Mouse (Mus musculus) ovary, adult 18-20 months (tissue): ENCODE data around the gene Mymk.

Experiments used
- DNase-seq: peaks from one replicate; pipeline ENCODE4 v3.0.0; 2022; ENCODE audit warnings: low spot score, mixed read lengths

Mymk gene

DNA sequence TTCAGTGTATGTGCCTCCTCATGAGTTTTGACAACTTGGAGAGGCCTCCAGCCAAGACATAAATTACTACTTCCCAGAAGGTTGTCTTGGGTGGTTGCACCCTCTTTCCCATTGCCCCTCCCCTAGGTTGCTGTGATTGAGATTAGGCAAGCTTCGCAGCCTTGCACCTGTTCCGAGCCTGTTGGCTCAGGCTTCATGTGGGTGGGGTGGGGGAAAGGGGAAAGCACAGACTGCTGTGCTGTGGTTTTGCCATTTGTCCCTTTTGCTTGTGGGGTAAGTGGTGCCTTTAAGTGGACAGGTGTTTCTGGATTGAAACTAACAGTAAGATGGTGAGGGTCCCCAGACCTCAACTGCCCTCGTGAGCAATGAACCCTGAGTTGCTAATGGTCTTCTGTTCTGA is 36.0 kb downstream of the Mymk start:
- DNase-seq = no peak

DNA sequence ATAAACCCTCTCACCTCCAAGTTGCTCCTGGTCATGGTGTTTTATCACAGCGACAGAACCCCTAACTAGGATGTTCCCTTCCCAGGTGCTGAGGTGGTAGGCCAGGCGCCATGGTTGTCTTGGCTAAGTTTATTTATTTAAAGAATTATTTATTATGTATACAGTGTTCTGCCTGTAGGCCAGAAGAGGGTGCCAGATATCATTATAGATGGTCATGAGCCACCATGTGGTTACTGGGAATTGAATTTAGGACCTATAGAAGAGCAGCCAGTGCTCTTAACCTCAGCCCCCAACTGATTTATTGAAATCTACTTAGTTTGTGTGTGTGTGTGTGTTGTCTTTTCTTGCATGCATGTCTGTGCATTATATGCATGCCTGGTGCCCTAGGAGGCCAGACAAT is 39.6 kb downstream of the Mymk start:
- DNase-seq = no peak

DNA sequence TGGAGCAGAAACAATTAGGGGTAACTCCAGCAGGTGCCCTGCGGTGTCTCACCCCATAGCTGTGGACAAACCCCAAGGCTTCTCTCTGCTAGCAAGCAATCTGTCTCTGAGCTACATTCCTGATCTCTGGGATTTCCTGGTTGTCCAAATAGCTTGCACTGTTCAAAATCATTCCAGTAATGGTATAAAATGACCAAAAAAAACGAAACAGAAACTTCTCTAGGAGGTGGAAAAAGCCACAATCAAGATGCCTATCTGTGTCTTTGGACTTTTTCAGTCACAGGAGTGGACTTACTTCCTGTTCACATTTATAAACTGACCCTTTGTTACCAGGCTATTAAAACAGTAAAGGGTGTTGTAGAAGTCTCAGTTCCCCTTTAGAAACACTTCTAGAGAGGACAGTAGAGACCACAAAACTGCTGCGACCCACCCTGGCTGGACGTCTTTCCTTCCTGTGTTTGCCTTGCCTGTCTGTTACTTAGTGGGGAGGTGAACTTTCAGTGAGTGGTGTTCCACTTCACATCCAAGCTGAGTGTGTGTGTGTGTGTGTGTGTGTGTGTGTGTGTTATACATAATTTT is 43.5 kb downstream of the Mymk start:
- no peak for DNase-seq

DNA sequence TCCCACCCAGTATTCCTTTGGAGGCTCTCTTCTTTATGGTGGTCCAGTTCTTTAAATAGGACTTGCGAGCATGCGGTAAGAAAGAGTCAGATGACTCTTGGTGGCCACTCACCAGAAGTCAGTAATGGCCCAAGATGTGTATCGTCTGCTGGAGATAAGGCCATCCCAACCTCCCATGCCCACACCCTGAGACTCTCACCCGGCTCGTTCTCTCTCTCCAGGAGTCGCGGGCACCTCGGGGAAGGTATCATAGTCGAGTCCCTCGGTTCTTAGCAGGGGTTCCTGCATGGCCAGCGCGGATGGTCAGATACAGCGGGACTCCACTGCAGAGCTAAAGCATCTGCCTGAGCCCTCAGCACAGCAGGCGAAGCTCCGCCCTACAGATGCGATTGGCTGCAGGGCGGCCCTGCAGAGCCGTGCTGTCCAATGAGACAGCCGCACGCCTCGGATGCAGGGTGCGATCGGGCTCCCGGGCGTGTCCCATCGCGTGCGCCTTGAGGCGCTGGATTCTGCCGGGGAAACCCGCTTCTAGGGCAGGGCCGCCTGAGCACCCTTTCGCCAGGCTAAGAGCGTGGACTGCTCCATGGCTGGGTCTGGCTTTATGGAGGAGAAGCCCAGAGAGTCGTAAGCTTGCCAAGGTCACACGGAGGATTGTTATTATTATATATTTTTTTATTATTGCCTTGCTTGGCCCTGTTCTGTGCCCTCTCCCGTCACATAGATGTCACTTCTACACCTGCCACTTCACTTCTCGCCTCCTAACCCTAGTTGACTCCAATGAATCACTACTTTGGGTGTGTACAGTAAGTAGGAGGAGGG is 44.2 kb downstream of the Mymk start, which contains the start of gene Slc2a6:
Slc2a6 (minus strand) TSS at position 381 of the 819 bp plus-strand sequence.
- DNase-seq = peak; percentile 80

DNA sequence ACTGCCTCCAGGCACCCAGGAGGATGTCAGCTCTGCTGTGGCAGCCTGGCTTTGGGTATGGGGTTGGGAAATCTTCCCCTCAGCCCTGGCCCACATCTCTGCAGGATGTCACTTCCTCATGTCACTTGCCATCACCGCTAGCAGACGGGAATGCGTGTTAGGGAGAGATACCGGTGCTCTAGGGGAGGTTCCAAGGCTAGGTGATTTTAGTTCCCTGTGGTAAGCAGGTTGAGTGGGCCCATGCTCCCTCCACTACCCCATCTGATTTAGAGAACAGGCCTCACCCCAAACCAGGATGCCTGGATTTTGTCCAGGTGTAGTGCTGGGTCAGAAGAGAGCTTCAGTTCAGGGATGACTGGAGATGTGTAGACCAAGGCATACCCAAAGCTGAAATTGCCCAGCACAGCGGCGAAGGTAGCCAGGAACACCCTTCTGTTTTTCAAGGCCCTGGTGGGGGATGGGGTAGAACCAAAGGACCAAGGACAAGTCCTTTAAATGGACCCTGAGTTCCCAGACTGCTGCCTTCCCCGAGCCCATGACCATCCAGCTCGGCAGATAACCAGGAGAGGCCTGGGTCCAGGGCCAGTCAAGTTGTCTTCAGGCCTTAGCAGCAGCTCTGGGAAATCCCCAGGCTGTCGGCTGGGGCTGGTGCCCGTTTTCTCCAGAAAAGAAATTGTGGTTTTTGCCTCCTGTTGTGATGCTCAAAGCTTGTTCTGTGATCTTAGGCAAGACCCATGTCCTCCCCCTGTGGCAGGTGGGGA is 44.9 kb downstream of the Mymk start:
- DNase-seq = no peak

DNA sequence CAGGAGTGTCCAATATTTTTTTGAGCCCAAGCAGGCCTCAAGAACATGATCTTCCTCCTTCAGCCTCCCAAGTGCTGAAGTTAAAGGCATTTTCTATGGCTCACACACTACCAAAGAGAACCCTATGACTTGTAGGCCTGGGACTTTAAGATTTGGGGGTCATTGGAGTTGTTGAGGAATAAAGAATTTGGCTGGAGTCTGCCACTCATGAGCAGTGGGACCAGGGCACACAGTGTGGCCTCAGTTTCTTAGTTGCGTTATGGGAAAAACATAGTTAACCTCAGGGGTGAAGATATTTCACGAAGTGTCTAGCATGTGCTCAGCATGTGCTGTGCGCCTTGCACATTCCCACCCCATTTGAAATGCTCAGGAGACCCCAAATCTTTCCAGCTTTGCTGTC is 45.6 kb downstream of the Mymk start:
- no peak for DNase-seq

DNA sequence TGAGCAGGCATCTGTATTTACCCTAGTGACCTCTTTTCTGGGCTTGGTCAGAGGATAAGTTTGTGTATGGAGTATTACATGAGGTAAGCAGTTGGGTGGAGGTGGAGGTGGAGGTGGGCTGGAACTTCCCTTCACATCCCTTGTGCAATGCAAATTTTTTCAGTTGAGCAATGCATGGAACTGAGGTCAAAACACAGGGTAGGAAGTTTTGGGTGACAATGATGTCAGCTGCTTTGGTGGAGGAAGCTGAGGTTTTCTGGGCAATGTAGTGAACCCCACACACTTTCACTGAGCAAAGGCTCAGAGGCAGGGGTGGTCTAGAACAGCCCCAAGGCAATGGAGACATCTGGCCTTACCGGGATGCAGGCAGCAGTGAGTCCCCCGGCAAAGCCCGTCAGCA is 46.4 kb downstream of the Mymk start:
- DNase-seq = no peak

DNA sequence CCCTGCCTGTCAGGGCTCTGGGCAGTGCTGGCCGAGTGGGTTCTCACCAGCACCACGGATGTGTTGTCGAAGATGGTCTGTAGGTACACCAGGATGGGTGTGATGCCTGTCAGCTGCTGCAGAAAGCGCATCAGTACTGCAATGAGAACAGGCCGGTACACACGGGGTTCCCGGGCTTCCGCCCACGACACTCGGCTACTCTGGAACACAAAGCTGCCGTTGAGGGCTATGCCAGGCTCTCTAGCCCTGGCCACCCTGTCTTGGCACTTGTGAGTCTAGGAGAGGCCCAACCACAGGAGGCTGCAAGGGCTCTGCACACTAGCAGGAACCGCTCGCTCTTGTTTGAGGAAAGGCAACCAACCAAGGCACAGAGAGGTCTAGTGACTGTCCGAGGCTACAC is 47.8 kb downstream of the Mymk start:
- DNase-seq = no peak

DNA sequence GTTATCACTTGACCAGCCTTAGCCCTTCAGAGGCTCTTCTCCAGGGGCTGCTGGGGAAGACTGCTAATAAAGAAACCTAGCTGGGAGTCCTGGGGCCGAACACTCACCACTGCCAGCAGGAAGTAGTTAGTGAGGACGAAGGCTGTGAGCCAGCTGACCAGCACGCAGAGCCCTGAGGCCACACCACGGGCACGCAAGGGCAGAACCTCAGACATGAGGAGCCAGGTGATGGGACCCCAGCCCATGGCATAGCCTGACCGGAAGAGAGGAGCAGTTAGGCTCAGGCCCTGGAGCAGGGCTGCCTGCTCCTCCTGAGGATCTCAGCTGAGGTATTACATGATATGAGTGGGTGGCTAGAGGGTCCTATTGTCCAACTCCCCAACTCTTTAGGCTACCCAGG is 49.4 kb downstream of the Mymk start:
- no peak for DNase-seq

DNA sequence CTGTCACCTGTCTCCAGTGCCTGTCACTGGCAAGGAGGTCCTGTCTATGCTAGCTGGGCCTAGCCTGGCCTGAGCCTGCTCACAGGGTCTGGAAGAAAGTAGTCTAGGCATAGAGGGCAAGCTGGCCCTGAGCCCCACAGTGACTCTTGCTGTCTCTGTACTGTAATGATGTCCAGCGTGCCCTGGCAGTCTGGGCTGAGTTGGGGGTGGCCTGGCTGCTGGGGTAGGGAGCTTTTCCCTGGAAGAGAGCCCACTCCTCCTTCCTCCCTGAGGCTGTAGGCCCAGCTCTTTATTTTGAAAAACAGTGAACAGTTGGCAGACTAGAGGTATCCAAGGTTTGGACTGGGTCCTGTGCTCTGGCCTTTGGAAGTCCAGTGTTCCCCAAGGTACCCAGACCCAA is 50.9 kb downstream of the Mymk start:
- no peak for DNase-seq

DNA sequence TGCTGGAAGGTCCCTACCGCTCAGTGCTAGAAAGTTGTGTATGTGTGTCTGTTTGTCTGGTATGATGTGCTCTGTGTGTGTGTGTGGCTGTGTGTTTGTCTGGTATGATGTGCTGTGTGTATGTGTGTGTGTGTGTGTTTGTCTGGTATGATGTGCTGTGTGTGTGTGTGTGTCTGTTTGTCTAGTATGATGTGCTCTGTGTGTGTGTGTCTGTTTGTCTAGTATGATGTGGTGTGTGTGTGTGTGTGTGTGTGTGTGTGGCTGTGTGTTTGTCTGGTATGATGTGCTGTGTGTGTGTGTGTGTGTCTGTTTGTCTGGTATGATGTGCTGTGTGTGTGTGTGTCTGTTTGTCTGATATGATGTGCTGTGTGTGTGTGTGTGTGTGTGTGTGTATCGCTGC is 52.4 kb downstream of the Mymk start:
- DNase-seq = no peak

DNA sequence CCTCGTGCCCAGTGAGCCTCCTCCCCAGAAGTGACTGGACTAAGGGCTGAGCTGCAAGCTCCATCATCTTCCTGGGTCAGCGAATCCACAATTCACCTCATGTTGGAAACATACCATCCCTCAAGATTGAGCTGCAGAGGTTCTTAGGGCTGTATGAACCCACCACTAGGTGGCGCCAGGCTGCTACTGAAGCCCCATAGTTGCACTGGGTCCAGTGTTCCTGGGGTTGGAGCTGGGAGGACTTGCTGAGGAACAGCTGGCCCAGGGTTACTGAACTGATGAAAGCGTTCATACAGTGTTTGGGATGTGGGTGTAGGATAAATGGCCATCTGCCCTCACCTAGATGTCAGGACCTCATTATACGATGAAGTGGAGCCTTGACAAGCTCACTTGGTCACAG is 54.2 kb downstream of the Mymk start:
- DNase-seq = no peak
